Mouse (Mus musculus) lung, adult 10 weeks (tissue): ENCODE measurements around the gene Olfr724. TPM values are rescaled to one million over a fixed set of nuclear protein-coding genes. Genes with fewer than 3 reads are reported as not detected.

Experiments
- polyA plus RNA-seq: library from polyadenylated mRNA; stranded (reverse); fragments of 350-450 nt; fragmentation: Illumina TruSeq; extraction: RNeasy Lipid Tissue Mini Kit (QIAGEN cat#74804); gene quantifications from one replicate; pipeline ENCODE4 v1.2.3, GENCODE M21; 2014; ENCODE audit warnings: low read depth, low replicate concordance; ENCODE audit not compliant: insufficient read depth

The Olfr724 gene
- not detected for polyA plus RNA-seq

DNA sequence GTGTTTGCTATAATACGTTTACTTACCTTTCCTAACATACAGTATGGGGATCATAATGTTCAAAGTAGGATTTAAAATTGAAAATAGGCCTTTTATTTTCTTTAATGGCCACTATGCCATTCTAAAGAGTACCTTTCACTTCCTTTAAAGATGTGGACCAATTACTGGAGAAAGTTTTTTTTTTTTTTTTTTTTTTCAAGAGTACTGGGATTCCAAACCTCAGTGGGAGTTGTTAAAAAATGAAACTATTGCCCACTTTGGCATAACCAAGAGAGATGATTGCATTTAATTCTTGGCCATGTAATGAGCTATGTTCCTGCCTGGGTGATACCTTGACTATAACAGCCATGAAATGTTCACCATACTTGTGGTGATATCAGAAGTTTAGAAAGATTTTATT, at the start of gene Olfr724:
TSS of gene Olfr724 (minus strand) at position 101 of the 400 bp plus-strand sequence.

DNA sequence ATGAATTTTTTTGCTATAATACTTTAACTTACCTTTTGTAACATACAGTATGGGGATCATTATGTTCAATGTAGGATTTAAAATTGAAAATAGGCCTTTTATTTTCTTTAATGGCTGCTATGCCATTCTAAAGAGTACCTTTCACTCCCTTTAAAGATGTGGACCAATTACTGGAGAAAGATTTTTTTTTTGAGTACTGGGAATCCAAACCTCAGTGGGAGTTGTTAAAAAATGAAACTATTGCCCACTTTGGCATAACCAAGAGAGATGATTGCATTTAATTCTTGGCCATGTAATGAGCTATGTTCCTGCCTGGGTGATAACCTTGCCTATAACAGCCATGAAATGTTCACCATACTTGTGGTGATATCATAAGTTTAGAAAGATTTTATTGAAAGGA, 31.4 kb downstream of the Olfr724 start, which contains the start of gene Olfr723:
TSS of gene Olfr723 (minus strand) at position 101 of the 400 bp plus-strand sequence.

Other genes with a start within 250 kb of the Olfr724 start
- 2.6 TPM for gene Armh4, start 179.9 kb downstream of the Olfr724 start, polyA plus RNA-seq
- not detected for gene Olfr722, start 61.3 kb downstream of the Olfr724 start, polyA plus RNA-seq
- not detected for gene Olfr723, start 31.5 kb downstream of the Olfr724 start, polyA plus RNA-seq
- gene Olfr725, start 77.1 kb upstream of the Olfr724 start, polyA plus RNA-seq, result not detected
- gene Olfr726, start 127.7 kb upstream of the Olfr724 start, polyA plus RNA-seq, result not detected
- gene Olfr727, start 159.9 kb upstream of the Olfr724 start, polyA plus RNA-seq, result not detected
- gene Olfr728, start 179.4 kb upstream of the Olfr724 start, polyA plus RNA-seq, result not detected
- gene Olfr729, start 189.6 kb upstream of the Olfr724 start, polyA plus RNA-seq, result not detected
- gene Olfr730, start 224.9 kb upstream of the Olfr724 start, polyA plus RNA-seq, result not detected